Mouse (Mus musculus) heart, embryonic 12.5 days (tissue): ENCODE measurements around the gene Mrps18b. TPM values are rescaled to one million over a fixed set of nuclear protein-coding genes. Genes with fewer than 3 reads are reported as not detected.
A peak's percentile ranks its signal among the peaks of the same experiment; 100 is the strongest.

Experiments
- ATAC-seq: fragments of 200-750 bp; cut with Nextera tagmentation; 2 replicates; pipeline ENCODE4 v1.8.0; 2017; ENCODE audit warnings: moderate TSS enrichment, moderate library complexity; ENCODE audit not compliant: insufficient number of reproducible peaks, low FRiP score
- H3K27ac ChIP-seq: fragments of 300-500 bp; sonication (generic); 2 replicates; pipeline ENCODE4 v1.5.1; 2016; ENCODE audit warnings: mild to moderate bottlenecking, moderate library complexity; ENCODE audit not compliant: poor library complexity, severe bottlenecking
- H3K27me3 ChIP-seq: fragments of 300-500 bp; sonication (generic); replicated peaks from 2 replicates; pipeline ENCODE4 v1.6.1; 2016; ENCODE audit warnings: mild to moderate bottlenecking, moderate library complexity
- H3K36me3 ChIP-seq: fragments of 300-500 bp; sonication (generic); 2 replicates; pipeline ENCODE4 v1.6.1; 2016; ENCODE audit warnings: mild to moderate bottlenecking, moderate library complexity
- H3K4me1 ChIP-seq: fragments of 300-500 bp; sonication (generic); replicated peaks from 2 replicates; pipeline ENCODE4 v1.6.1; 2016; ENCODE audit warnings: mild to moderate bottlenecking
- H3K4me2 ChIP-seq: fragments of 300-500 bp; sonication (generic); 2 replicates; pipeline ENCODE4 v1.6.1; 2016; ENCODE audit warnings: mild to moderate bottlenecking, moderate library complexity
- H3K4me3 ChIP-seq: fragments of 300-500 bp; sonication (generic); 2 replicates; pipeline ENCODE4 v1.5.1; 2016; ENCODE audit warnings: mild to moderate bottlenecking
- H3K9ac ChIP-seq: fragments of 300-500 bp; sonication (generic); 2 replicates; pipeline ENCODE4 v1.6.1; 2016; ENCODE audit warnings: mild to moderate bottlenecking, moderate library complexity
- H3K9me3 ChIP-seq: fragments of 300-500 bp; sonication (generic); replicated peaks from 2 replicates; pipeline ENCODE4 v1.6.1; 2016; ENCODE audit warnings: mild to moderate bottlenecking, moderate library complexity
- WGBS: fragments of 180-500 bp; shearing (Covaris S2); methylation state at CpG from one replicate; pipeline ENCODE4 v1.1.7; 2016; 5-methylcytosine and 5-hydroxymethylcytosine counted together
- polyA plus RNA-seq: library from polyadenylated mRNA; unstranded; fragments of >200 nt; fragmentation: Nextera tagmentation; extraction: Ambion mirVana; gene quantifications from 2 replicates; pipeline ENCODE4 v1.2.1, GENCODE M21; 2016

The Mrps18b gene
- polyA plus RNA-seq, 1 experiment from 2014 or later = 72.7 TPM

DNA sequence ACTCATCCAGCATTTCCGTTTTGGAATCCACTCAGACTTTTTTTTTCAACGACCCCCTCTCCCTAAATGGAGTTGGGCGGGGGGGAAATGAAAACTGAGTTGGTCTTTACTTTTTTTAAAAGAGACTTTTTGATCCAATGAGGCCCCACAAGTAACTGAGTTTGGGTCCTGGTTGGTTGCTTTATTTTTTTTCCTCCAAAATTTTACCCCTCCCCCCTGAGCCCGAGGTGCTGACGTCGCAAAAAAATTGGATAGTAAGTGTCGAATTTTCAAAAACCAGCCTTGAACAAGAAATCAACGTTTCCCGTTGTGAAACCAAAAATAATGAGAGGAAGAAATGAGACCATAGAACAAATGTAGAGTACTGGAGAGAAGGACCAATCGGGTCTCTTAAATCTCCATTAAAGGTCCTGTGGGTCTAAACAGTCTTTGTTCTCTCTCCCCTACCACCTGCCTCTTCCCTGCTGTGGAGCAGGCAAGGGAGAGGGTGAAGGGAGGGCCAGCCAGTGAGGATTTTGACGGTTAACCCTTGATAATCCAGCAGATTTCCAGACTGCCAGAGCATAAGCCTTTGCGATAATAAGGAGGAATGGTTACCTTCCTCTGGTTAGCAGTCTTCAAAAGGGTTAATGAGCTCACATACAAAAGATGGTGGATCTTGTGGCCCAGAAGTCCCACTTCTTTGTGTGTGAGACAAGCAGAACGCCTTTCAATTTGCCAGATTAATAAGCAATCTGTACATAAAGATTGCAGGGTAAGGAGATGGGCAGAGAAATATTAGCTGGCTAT is 1.5 kb upstream of the Mrps18b start:
- Histone ChIP-seq H3K27me3 (no peaks in the 10 kb centered on the region), H3K4me1 (peaks cover 33% of the 10 kb centered on the region), H3K4me3 (peak overlapping the region; percentile 79), H3K36me3 (peaks cover 24% of the 10 kb centered on the region), H3K27ac (peak overlapping the region; percentile 97), H3K9me3 (no peaks in the 10 kb centered on the region), H3K4me2 (peak overlapping the region; percentile 96), H3K9ac (peak overlapping the region; percentile 99)
- ATAC-seq = no peak
- whole genome bisulfite sequencing = under 1% methylated on average over 13 of the region's 13 CpGs

DNA sequence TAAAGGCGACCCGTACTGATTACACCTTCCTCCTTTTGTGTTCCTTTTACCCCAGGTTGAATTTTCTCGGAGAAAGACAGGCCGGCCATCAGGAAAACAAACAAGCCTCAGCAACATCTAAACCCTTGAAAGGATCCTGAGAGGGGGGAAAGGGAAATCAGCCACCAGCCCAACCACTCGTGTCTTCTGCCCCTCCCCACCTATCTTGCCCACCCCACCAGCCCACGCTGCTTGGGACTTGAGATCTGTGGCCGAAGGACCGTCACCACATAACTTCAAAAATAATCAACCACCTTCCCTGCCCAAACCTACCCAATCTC is 914 bp upstream of the Mrps18b start:
- peak overlapping the region; percentile 96 for H3K4me2 ChIP-seq
- WGBS = under 1% methylated on average over 8 of the region's 8 CpGs

DNA sequence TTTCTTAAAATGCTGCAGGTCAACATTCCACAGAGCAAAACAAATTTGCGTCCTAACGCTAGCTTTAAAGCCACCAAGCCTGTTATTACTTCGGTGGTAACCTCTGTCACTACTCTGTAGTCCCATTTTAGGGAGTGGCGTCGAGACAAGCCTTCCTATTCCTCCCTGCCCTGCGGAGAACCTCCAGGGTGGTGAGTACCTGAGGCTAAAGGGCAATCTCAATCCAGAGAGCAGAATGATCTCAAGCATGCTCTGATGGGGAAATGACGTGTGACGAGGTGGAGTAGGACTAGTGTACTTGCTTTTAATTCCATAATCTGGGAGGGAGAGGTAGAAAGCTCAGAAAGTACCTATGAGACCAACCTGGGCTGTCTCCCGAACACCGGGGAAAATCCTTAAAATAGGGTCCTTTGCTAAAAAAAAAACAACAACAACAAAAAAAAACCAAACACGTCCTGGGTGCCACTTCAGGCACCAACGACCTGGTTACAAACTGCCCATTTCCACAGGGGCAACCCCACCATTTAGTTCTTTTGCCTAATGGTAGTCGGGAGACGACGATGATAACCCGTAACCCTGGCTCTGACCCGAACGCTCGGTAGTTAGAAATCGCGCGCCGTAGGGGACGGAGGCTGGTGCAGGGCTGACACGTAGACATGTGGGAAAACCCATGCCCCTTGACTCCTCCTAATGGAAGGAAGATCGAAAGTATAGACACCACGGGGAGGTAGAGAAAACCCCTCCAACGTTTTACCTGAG is 472 bp downstream of the Mrps18b start:
- 2% methylated on average over 28 of the region's 28 CpGs for WGBS
- Histone ChIP-seq H3K4me3 (peak overlapping the region; percentile 79), H3K4me2 (peak overlapping the region; percentile 86), H3K9ac (peak overlapping the region; percentile 79), H3K36me3 (peaks cover 43% of the 10 kb centered on the region), H3K9me3 (no peaks in the 10 kb centered on the region), H3K27me3 (no peaks in the 10 kb centered on the region), H3K4me1 (peaks cover 23% of the 10 kb centered on the region), H3K27ac (peak overlapping the region; percentile 97)
- 0 out of 2 replicates have a peak, but pooled peaks have one; percentile 0 for ATAC-seq

More for the DNA sequence above, 914 bp upstream of the Mrps18b start:
- H3K9ac ChIP-seq = peak overlapping the region; percentile 99
- H3K4me1 ChIP-seq = peaks cover 33% of the 10 kb centered on the region
- ATAC-seq = no peak
- H3K27ac ChIP-seq = peak overlapping the region; percentile 97
- H3K9me3 ChIP-seq = no peaks in the 10 kb centered on the region
- H3K4me3 ChIP-seq = peak overlapping the region; percentile 79
- peaks cover 29% of the 10 kb centered on the region for H3K36me3 ChIP-seq
- no peaks in the 10 kb centered on the region for H3K27me3 ChIP-seq

DNA sequence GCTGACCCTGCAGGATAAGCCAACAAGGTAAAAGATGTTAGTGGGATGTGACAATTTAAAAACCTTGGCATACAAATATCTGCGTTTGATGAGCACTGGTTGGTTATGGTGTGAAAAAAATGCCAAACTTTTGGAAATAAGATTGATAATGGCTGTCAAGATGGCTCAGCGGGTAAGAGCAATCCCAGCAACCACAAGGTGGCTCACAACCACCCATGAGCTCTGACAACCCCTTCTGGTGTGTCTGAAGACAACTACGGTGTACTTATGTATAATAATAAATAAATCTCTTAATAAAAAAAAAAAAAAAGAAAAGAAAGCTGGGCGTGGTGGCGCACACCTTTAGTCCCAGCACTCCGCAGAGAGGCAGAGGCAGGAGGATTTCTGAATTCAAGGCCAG is 1.2 kb downstream of the Mrps18b start:
- 76% methylated on average over 6 of the region's 6 CpGs for WGBS
- no peak overlapping the region for H3K27ac ChIP-seq
- peak overlapping the region; percentile 86 for H3K4me2 ChIP-seq
- peak overlapping the region; percentile 79; the same call in 1 of the 2 replicates for H3K9ac ChIP-seq
- no peak for ATAC-seq
- H3K36me3 ChIP-seq = peaks cover 43% of the 10 kb centered on the region
- H3K9me3 ChIP-seq = no peaks in the 10 kb centered on the region
- H3K4me3 ChIP-seq = peak overlapping the region; percentile 79
- no peaks in the 10 kb centered on the region for H3K27me3 ChIP-seq
- peaks cover 18% of the 10 kb centered on the region for H3K4me1 ChIP-seq

DNA sequence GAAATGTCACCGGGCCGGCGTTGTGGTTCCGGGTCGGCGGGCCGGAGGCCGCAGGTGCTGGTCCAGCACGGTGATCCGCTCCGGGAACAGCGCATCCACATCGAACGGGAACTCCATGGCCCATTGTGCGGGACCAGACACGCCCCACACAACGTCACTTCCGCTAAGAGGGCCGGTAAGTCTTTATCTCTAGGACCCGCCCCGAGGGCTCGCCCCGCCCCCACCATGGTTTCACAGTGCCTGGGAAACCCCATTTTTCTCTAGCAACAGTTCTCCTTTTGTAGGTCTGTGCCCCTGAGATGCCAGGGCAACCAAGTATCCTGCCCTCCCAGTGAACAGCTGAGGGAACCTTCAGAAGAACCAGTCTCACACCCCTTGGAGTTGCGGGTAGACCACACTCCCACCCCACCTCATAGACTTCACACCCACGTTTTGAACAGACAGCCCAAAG is 6.2 kb downstream of the Mrps18b start, which contains the start of gene Atat1:
Gene Atat1 (minus strand): TSS at position 157 of the 451 bp plus-strand sequence.
- Histone ChIP-seq H3K4me2 (peak within 1 kb of the TSS; percentile 92), H3K4me1 (peaks cover 20% of the 10 kb centered on the region), H3K9ac (peak within 1 kb of the TSS; percentile 82), H3K27me3 (no peaks in the 10 kb centered on the region), H3K4me3 (peak within 1 kb of the TSS; percentile 68), H3K27ac (peak within 1 kb of the TSS; percentile 61), H3K9me3 (no peaks in the 10 kb centered on the region), H3K36me3 (peaks cover 68% of the 10 kb centered on the region)
- peak; percentile 90 for ATAC-seq
- 3% methylated on average over 25 of the region's 25 CpGs for WGBS

DNA sequence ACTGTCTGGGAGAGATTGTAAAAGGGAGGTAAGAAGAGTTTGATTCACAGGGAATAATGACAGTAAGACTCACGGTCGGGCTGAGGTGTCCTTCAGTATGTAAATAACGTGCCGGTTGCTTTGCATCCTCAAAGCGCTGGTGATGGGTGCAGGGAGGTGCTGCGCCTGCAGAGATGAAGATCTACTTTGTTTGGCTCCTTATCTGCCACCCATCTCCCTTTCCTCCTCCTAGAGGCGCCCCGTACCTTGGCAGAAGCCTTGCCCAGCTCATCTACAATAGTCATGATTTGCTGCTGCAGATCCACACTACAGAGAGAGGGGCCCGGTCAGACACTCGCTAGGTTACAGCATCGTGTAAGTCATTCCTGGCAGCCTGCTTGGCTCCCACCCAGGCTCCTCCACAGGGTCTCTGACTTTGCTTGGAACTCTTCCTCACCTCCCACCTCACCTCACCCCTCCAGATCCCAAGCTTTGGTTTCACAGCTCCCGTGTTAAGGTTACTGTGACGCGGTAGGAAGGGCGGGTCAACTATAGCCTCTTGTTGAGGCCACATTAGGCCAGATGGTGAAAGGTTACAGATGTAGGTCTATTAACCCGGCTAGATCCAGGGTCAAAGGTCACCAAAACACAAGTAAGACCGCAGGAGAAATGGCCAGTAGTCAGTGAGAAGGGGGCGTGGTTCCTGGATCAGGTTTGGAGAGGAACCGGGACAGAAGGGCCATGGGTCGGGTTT is 6.8 kb downstream of the Mrps18b start:
- Histone ChIP-seq H3K4me2 (peak overlapping the region; percentile 92), H3K4me1 (peaks cover 18% of the 10 kb centered on the region), H3K9ac (peak overlapping the region; percentile 82), H3K36me3 (peaks cover 71% of the 10 kb centered on the region), H3K4me3 (peak overlapping the region; percentile 68), H3K27me3 (no peaks in the 10 kb centered on the region), H3K27ac (peak overlapping the region; percentile 61), H3K9me3 (no peaks in the 10 kb centered on the region)
- ATAC-seq = peak; percentile 41; the same call in 1 of the 2 replicates
- 21% methylated on average over 20 of the region's 20 CpGs for WGBS

DNA sequence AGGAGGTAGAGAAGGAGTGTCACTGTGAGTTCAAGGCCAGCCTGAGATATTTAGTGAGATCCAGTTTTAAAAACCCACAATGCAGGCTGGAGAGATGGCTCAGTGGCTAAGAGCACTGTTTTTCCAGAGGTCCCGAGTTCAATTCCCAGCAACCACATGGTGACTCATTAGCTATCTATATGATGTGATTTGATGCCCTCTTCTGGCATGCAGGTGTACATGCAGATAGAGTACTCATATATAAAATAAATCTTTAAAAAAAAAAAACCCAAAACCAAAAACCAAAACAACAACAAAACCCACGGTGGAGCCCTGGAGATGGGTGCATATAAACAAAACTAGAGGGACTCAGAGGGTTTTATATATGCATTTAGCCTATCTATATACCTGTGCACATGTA is 8.6 kb downstream of the Mrps18b start:
- no peak overlapping the region for H3K4me2 ChIP-seq
- H3K4me1 ChIP-seq = peaks cover 26% of the 10 kb centered on the region
- no peak overlapping the region for H3K4me3 ChIP-seq
- H3K27me3 ChIP-seq = no peaks in the 10 kb centered on the region
- no peak overlapping the region for H3K27ac ChIP-seq
- H3K36me3 ChIP-seq = peaks cover 69% of the 10 kb centered on the region
- no peaks in the 10 kb centered on the region for H3K9me3 ChIP-seq
- ATAC-seq = no peak
- WGBS = 83% methylated on average over 2 of the region's 2 CpGs
- no peak overlapping the region for H3K9ac ChIP-seq

DNA sequence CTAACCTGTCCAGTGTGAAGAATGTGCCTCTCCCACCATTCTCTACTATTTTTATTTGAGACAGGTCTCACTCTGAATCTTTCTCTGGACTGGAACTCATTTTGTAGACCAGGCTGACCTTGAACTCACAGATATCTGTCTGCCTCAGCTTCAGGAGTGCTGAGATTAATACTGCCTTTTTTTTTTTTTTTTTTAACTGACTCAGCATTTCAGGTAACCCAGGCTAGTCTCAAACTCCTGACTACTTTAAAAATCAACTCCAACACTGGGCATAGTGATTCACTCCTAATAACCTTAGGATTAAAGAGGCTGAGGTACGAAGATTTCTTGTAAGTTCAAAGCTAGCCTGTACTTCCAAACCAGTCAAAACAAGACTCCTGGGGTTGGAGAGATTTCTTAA is 10.6 kb downstream of the Mrps18b start:
- Histone ChIP-seq H3K9me3 (no peaks in the 10 kb centered on the region), H3K4me1 (peaks cover 26% of the 10 kb centered on the region), H3K27me3 (no peaks in the 10 kb centered on the region), H3K36me3 (peaks cover 63% of the 10 kb centered on the region), H3K9ac (no peak overlapping the region), H3K4me2 (no peak overlapping the region), H3K27ac (no peak overlapping the region), H3K4me3 (no peak overlapping the region)
- no peak for ATAC-seq
- WGBS = 93% methylated on average over 1 of the region's 1 CpGs

DNA sequence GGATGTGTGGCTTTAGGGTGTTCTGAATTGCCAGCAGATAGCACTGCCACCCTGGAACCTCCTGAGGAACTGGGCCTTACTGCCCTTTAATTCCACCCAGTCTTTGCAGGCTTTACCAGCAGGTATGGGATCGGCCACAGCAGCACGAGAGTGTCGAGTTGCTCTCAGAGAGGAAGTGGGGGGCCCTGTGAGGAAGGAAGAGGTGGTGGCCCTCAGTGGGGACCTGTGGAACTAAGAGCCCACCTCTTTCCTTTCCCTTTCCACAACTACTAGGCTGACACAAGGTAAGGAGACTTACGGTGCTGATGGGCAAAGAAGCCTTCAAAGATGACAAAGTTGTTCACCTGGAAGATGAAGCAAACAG is 12.2 kb downstream of the Mrps18b start:
- H3K4me1 ChIP-seq = peaks cover 18% of the 10 kb centered on the region
- 76% methylated on average over 4 of the region's 4 CpGs for WGBS
- no peak overlapping the region for H3K4me2 ChIP-seq
- no peak overlapping the region for H3K9ac ChIP-seq
- ATAC-seq = no peak
- H3K27me3 ChIP-seq = no peaks in the 10 kb centered on the region
- H3K36me3 ChIP-seq = peaks cover 68% of the 10 kb centered on the region
- no peak overlapping the region for H3K4me3 ChIP-seq
- no peaks in the 10 kb centered on the region for H3K9me3 ChIP-seq
- peak overlapping the region; percentile 30; the same call in 1 of the 2 replicates for H3K27ac ChIP-seq

DNA sequence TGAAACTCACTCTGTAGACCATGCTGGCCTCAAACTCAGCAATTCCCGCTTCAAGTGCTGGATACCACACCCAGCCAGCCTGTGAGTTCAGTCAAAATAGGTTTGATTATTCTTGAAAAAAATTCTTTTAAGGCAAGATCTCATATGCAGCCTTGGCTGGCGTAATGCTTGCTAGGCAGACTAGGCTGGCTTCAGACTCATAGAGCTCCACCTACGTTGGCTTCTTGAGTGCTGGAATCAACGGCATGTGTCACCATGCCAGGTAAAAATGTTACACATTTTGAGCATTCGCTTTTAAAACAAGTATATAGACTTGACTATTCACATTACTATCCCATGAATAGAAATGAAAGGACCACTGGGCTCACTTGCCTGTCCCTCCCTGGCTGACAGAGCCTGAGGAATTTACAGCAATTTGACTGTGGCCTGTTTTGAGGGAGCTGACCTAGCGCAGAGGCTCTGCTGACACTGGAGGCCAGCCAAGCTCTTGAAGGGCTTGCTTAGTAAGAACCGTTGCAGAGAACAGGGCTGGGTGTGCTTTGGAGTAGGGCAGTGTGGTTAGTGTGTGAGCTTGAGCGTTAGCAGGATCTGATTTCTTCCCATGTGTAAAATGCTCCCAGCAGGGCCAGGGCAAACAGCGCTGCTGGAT is 12.7 kb downstream of the Mrps18b start:
- H3K36me3 ChIP-seq = peaks cover 66% of the 10 kb centered on the region

More for the DNA sequence above, 12.7 kb downstream of the Mrps18b start:
- H3K4me1 ChIP-seq = peaks cover 12% of the 10 kb centered on the region
- no peaks in the 10 kb centered on the region for H3K27me3 ChIP-seq
- ATAC-seq = 0 out of 2 replicates have a peak, but pooled peaks have one; percentile 33
- H3K9ac ChIP-seq = no peak overlapping the region
- H3K9me3 ChIP-seq = no peaks in the 10 kb centered on the region
- no peak overlapping the region for H3K4me3 ChIP-seq
- peak overlapping the region; percentile 30; the same call in 1 of the 2 replicates for H3K27ac ChIP-seq
- WGBS = 79% methylated on average over 9 of the region's 9 CpGs
- H3K4me2 ChIP-seq = no peak overlapping the region
